Mouse (Mus musculus) heart, postnatal 4 days (tissue): ENCODE measurements around the gene Cfap221. TPM values are rescaled to one million over a fixed set of nuclear protein-coding genes. Genes with fewer than 3 reads are reported as not detected.

Experiments used
- DNase-seq: peaks from one replicate; pipeline ENCODE4 v3.0.0; 2021
- total RNA-seq, 2 experiments: library from RNA; stranded (reverse); gene quantifications; 2 replicates each; pipeline ENCODE4 v1.2.3; 2021

The Cfap221 gene
- total RNA-seq, 2 experiments from 2014 or later, result not detected

DNA sequence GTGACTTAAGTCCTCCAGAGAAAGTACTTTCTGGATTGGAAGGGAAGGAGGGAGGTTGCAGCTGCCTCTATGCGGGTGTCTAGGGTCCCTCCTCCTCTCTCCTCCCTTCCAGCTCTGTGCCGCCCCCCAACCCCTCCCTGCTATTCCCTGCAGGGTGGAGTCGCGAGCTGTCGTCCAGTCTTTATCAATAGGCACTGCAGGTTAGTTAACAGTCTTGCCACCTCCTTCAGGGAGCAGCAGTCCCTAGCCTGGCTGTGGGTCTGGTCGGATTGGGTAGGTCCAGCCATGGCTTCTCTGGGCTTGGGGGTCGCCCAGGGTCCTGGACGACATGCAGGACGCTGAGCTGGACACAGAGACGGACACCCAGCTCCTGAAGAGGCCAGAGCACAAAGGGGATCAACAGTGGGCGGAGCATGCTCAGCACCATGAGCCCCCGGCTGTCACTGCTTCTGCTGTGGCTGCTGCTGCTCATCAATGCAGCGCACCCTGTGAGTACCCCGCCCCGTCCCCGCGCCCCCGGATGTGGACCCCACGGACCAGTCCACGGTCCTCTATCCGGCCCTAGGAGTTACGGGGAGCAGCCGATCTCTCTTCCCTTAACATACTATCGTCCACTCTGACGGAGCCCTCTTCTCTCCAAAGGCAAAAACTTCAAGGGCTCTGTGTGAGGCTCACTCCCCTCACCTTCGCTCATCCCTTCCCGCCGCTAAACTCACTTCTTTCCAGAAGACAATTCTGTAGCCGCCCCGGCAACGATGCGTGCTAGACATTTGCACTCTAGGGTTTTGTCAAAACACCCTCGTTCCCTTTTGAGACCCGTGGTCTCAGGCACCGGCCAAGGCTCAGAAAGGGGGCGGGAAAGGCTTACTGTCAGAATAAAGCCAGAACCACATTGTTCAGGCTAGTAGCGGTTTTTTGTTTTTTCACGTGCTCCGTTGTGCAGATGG, 10.1 kb upstream of the Cfap221 start, which contains the start of gene Sctr:
Sctr (plus strand) TSS at position 51 of the 947 bp plus-strand sequence.
- no peak for DNase-seq

DNA sequence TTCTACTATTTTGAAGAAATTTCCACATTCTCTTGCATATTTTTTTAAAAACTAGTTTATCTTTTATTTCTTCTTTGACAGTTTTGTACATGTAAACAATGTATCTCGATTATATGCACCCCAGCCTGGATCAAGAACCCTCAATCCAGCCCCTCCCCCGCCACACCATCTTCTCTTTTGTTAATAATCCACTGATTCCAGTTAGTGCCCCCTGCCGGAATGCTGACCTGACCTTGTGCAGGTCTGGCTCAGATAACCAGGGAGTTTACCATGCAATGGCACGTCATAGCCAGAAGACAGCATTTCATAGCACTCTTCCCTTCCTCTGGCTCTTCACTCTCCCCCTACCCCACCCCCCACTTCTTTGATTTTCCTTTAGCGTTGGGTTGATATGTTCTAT, 610 bp upstream of the Cfap221 start:
- DNase-seq, result no peak

DNA sequence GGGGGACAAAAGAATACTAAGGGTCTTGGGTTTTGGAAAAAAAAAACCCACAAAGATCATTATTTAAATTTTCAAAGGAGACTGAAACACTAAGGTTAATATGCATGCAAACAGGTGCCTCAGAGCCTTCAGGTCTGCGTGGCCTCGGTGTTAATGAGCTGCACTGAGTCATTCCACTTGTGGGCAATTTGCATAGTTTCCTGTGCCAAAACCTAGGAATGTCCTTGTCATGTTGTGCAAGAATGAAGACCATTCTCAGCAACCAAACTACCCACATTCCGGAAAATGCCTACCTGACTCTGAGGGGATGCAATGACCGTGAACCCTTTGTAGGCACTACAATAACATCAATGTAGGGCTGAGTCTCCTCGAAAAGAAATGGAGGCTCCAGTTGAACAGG, 10.5 kb downstream of the Cfap221 start:
- no peak for DNase-seq

DNA sequence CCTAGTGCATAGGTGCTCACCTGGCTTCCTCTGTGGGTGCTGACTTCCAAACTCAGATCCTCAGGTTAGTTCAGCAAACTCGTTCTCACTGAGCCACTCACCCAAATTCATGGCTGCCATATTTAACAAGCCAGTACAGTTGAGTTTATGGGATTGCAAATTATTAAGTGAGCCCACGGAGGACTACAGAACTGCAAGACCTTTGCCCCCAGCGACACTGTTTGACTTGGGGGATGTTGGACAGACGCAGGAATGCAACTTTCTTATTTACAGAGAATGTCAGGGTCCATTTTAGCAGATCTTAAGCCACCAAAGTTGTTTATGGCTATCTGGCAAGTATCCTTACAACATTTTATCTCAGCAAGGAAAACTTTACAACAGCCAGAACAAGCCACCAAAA, 21.9 kb downstream of the Cfap221 start:
- DNase-seq, result no peak

DNA sequence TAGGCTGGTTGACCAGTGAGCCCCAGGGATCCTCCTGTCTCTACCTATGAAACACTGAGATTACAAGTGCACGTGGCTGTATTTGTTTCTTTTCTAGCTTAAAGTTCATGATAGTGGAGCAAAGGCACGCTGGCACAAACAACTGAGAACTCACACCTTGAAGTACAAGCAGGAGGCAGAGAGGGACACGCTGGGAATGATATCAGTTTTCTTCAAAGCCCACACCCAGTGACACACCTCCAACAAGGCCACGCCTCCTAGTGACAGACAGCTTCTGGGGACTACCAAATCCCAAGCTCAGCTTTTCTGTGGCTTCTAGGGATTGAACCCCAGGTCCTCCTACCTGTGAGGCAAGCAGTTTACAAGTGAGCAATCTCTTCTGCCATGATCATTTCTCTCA, 23.9 kb downstream of the Cfap221 start:
- no peak for DNase-seq

DNA sequence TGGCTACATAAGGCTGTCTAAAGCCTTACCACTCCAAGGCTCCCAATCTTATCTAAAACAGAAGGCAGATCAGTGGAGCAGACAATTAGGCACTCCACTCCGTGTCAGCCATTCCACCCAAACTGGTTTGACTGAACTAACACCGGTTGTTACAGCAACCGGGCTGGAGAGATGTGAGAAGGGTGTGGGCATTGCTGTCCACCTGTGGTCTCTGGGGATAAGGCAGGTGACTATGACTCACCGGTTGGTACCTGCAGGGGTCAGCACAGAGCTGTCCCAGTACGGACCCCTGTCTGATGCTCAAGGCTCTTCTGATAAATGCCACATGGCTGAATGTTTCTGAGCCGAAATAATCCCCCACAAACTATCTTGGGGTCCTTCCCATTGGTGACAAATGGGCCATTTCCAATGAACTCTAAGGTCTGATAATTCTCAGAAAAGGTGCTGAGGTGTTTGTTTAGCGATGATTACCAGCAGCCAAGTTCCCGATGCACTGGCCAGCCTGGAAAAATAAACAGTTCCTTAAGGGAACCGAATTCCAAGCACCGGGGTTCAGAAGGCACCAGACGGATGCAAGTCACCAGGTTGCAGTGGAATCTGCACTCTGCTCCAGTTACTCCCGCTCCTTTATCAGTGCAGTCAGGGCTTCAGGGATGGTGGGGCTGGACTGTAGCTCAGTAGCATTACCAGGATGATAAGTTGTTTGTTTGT, 31.1 kb downstream of the Cfap221 start:
- peak; percentile 9 for DNase-seq

DNA sequence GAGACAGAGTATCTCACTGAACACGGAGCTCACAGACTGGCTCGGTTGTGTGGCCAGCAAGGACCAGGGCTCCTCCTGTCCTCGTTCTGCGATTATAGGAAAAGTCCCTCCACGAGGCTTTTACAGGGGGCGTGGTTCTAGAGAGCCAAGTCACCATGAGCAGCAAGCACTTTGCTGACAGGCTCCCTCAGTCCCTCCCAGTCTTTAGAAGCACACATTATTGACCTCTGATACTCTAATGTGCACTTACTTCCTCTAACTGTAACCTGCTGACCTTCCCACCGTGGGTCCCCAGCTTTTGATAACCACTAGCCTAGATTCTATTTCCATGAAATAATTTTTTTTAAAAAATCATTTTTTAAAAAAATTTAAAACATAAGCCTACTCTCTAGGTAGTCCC, 37.1 kb downstream of the Cfap221 start:
- no peak for DNase-seq

DNA sequence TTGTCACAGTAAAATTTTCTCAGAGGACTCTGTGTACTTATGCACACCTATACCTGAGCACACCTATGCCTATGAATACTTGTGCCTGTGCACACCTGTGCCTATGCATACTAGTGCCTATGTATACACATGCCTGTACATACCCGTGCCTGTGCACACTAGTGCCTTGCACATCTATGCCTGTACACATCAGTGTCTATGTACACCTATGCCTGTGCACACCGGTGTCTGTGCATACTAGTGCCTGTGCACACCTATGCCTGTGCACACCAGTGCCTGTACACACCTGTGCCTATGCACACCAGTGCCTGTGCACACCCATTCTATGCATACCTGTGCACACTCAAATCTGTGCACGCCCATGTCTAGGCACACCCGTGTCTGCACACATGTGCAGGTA, 37.6 kb downstream of the Cfap221 start:
- DNase-seq, result no peak

DNA sequence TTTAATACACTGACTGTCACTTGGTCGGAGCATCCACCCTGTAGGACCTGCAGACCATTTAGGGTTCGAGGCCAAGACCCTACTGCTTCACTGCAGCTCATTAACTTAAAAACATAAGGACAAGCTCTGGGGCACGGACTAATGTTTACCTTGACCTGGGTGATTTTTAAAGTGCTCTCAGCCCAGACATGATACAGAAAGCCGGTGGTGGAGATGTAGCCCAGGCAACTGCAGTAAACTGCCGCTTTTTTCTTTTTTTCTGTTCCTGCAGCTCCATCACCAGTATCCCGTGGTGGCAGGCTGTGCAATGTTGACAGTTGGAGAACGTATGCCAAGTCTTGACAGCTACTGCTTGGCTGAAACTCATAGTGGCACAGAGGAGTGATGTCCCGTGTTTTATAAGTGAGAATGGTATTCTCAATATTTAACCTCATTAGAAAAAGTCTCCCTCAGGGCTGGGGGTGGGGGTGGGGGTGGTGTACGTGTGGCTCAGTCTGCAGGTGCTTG, 39.3 kb downstream of the Cfap221 start:
- DNase-seq, result no peak

DNA sequence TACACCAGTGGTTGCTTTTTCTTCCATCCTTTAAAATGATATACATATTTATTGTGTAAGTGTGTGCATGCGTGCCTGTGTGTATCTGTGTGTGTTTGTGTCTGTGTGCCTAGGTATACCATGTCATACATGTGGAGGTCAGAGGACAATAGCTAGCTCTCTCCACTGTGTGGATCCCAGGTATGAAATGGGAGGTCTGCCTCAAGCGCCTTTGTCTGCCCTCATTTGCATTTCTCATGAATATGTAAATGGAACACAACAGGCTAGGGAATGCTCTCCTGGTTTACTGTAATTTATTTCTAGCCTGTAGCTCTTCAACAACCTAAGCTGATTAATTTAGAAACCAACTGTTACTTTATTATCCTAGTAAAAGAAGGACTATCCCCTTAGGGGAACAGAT, 42.4 kb downstream of the Cfap221 start:
- DNase-seq, result no peak

DNA sequence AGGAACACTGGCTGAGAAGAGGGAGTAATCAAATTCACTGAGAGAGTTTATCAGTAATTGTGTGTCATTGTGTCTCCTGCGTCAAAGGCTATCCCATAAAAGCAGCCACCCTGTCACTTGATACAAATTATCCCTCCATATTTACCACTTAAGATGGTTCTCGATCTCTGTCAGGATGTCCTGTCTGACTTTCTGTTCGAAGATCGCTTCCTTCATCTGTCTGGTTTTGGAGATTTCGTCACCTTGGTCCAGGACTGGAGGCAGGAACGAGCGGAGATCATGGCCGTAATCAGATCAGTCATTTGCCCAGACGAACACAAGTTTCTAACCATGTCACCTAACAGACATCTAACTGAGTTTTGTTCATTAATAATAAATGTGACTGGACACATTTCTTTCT, 43.6 kb downstream of the Cfap221 start:
- DNase-seq, result no peak

DNA sequence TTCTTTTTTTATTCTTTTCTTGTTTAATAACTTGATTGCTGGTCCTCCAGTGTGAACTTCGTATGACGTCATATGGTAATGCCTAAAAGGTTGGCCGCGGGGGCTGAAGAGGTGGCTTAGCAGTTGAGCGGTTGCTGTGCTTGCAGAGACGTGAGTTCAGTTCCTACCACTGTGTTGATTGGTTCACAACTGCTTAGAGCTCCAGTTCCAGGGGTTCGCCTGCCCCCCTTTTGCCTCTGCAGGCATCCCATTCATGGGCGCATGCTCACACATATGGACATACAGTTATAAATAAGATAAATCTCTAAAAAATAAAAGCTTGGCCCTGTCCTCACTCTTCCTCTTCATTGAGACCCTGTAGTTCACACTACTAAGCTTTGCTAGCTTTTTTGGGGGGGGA, 46.9 kb downstream of the Cfap221 start:
- DNase-seq, result no peak

DNA sequence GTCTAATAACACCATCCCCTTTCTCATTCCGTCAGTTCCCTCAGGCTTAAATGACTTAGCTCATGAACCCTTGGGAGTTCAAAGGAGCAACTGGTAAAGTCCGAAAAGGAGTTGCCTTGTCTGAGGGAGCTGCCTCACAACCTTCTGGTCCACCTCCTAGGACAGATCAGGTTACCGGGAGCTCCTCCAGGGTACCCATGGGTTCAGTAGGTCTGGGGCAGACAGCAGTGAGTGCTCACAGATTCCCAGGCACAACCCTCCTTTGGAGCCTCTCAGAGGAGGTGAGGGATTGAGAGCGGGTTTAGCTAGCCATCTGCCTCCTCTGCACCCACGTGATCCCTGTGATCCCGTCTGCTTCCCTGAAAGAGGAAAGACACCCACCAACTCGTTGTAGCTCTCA, 60.2 kb downstream of the Cfap221 start:
- DNase-seq, result no peak

DNA sequence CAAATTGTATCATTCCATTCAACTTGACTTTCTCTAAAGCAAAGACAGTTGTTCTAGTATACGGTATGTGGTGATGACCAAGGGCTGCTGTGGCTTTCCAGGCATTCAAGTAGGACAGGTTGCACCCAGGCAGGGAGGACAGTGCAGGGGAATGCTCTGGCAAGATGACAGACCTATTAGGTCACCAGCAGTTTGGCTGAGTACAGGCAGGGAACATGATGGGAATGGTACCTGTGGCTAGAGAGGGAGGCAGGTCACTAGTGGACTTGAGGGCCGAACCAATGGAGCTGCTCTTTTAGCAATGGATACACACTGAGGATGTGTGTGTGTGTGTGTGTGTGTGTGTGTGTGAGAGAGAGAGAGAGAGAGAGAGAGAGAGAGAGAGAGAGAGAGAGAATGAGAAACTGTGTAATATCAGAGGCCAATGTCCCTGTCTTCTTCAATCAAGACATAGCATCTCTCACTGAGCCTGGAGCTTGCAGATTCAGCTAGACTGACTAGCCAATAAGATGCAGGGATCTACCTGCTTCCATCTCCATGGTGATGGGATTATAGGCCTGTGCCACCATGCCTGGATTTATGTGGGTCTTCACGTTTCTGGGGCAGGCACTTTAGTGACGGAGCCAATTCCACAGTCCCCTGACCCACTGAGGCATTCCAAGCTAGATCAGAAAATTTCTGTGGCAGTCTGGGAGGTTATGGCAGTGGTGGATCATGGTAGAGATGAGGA, 65.4 kb downstream of the Cfap221 start:
- DNase-seq, result no peak

DNA sequence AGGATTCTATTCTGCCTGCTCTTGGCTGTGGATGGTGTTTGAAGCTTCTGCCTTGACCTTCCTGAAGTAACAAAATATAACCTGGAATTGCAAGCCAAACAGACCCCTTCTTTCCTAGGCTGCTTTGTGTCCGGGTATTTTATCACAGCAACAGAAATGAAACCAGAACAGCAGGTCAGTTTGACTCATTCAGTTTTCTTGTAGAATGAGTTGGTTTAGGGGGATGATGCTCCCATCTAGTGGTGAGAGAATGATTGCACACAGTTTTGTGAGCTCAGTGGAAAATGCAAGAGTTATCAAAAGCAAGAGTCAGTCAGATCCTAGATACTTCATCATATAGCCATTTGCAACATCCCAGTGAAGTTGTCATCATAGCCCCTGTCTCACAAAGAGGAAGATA, 67.3 kb downstream of the Cfap221 start:
- DNase-seq, result peak; percentile 16

DNA sequence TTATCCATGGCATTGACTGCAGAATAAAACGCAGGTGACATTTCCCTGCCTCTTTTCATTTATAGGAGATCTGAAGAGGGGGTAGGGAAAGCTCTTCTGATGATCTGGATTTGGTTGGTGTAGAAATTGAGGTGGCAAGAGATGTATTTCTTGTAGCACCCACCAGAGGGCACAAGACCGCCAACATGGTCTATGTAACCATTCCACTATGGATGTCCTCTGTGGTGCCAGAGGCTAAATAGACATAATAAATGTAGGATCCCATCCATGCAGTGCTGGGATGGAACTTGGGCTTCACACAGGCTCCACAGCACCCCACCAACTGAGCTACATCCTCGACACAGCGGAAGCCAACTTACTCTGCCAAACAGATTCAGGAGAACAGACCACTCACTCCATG, 77.7 kb downstream of the Cfap221 start:
- peak; percentile 30 for DNase-seq

DNA sequence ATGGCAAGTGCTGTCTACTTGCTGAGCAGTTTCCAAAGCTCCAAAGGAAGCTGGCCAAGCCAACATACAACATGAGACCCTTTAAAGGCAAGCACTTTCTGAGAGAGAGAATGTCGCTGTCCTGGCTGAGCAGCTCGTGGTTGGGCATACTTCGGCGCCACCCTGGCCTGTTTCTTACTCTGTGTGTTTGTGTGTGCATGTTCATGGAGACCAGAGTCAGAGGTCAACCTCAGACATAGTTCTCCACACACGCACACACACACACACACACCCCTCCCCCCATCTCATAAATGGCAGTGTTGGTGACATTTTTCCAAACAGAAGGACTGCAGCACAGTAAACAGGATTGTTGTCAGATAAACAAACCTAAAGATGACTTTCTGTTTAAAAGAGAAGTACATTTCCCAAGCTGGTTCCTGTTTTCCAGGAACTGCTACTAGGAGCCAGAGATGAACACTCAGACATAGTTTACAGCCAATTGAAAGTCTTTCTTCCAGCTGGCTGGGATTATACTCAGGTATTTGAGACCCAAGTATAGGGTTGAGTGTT, 80.1 kb downstream of the Cfap221 start:
- no peak for DNase-seq

DNA sequence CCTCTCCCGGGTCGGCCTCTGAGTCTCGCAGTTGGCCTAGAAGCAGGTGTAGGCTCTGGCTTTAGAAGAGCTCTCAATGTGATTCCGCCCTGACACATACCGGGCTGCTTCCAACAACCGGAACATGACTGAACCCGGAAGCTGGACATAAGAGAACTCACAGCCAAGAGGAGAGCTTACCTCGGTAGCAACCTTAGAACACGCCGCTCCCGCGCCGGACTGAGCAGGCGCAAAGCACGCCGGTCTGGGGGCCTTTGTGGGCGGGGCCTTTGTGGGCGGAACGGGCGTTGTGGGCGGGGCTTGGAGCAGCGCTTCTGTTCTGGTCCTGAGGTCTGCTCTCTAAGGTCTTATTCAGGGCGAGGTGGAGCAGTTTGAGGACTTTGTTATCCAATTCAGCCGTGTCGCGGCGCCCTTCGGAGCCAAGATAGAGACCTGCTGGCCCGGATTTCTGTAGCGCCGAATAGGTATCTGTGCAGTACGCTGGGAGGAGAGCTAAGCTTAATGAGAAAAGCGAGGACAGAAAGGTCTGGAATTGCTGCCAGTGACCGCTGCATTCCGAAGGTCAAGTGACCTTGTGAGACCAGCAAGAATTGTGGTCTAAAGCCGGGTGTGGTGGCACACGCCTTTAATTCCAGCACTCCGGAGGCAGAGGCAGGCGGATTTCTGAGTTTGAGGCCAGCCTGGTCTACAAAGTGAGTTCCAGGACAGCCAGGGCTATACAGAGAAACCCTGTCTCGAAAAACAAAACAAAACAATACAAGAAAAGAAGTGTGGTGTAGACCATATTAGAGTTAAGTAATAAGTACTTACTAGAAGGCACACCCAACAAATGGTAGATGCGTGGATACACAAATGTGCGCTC, 83.8 kb downstream of the Cfap221 start, which contains the start of gene Tmem177:
Tmem177 (minus strand) TSS at position 256 of the 862 bp plus-strand sequence.
- DNase-seq, result peak; percentile 97

DNA sequence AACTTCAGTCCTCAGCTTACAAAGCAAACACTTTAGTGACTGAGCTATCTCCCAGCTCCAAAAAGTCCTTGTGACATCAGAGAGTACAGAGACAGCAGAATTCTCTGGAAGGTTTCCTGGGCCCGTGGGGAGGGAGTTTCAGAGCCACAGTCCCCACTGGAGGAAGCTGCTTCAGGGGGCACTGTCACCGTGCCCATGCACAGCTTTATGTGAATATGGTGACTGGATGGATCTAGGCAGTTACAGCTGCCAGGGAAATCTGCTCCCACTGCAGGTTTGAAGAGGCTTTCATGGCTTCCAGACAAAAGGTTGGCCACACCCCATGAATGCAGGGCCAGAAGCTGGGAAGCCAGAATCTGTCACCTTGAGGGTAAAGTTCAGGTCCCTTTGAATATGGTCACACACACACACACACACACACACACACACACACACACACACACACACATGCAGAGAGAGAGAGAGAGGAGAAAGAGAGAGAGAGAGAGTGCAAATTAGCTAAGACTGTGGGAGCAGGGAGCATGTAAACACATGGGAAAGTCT, 89.8 kb downstream of the Cfap221 start:
- DNase-seq, result no peak

DNA sequence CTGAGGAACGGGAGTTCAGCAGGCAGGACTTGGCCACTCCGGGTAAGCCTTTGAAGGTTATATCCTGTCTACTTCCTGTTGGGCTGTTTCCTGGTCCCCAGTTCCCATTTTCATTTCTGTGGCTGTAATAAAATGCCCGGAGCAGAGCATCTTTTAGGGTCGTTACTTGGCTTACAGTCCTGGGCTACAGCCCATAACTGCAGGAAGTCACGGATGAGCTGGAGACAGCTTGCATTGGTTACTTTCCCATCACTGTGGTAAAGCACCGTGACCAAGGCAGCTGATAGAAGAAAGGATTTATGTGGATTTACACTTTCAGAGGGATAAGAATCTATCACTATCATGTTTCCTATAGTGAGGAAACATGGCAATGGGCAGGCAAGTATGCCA, 93.8 kb downstream of the Cfap221 start:
- DNase-seq, result no peak
